ENCODE assay signal across 10 mouse cellular contexts in the genomic region with DNA sequence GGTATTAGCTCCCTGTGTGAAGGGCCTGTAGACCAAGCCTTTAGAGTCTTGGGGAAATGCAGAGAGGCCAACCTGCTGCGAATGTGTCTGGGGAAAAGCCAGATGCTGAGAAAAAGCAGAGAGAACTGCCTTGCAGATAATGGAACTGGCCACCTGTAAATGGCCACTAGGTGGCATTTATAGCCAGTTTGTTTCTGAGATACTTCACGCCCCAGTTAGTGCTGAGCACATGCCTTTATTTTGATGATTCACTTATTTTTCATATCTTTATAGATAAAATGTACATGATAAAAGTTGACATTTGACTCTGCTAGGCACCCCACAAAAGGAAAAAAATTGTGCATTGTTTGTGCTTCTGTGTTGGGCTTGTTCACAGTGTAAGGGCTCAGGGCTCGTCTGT. TPM values are rescaled to one million over a fixed set of nuclear protein-coding genes. Genes with fewer than 3 reads are reported as not detected.
DNase-seq lines count a peak whose midpoint lies in the region; ATAC-seq lines count a peak whose summit lies in the region.
"Had no signal": no experiment of that assay in that cellular context is flagged by ENCODE, and none has a peak within 500 bp of the region (broad histone marks: within the 10 kb centered on the region; RNA-seq: fewer than 3 reads in every experiment).

No protein-coding gene starts in this region.

- H3K4me3 ChIP-seq in hindbrain, embryonic 11.5 days (ENCODE audit: low read depth, low read length) = no peak overlapping the region
- no peak overlapping the region for H3K4me3 ChIP-seq in hindbrain, embryonic 16.5 days (ENCODE audit: low read length)
- H3K4me3 ChIP-seq: heart, embryonic 13.5 days; megakaryocyte, embryonic 14.5 days had no signal

- no peaks in the 10 kb centered on the region for H3K4me1 ChIP-seq in hindbrain, embryonic 11.5 days (replicated peaks; ENCODE audit: control insufficient read depth, insufficient read depth, low read length)
- no peaks in the 10 kb centered on the region for H3K4me1 ChIP-seq in hindbrain, embryonic 16.5 days (ENCODE audit: control insufficient read depth, insufficient read depth, low read depth, low read length)

- no peaks in the 10 kb centered on the region for H3K27me3 ChIP-seq in hindbrain, embryonic 11.5 days (ENCODE audit: control insufficient read depth, insufficient read depth, low read length)
- no peaks in the 10 kb centered on the region for H3K27me3 ChIP-seq in hindbrain, embryonic 16.5 days (replicated peaks; ENCODE audit: control insufficient read depth, insufficient read depth, low read length)
- no peaks in the 10 kb centered on the region for H3K27me3 ChIP-seq in splenic B cell, adult 2 months (ENCODE audit: control insufficient read depth, insufficient read depth, low read length, poor library complexity, severe bottlenecking)
- H3K27me3 ChIP-seq: heart, embryonic 13.5 days; megakaryocyte, embryonic 14.5 days had no signal

- DNase-seq in hindbrain, embryonic 11.5 days (ENCODE audit: low spot score) = peak; percentile 41
- DNase-seq in right cerebral cortex, adult 18-20 months = peak; percentile 15
- DNase-seq in right cerebral cortex, postnatal 36 days (ENCODE audit: low spot score in 2 of 2) = no peak
- DNase-seq in embryo, embryonic 9.5 days (ENCODE audit: extremely low spot score) = peak; percentile 20
- peak; percentile 49 for DNase-seq in splenic B cell, adult 2 months (ENCODE audit: low read depth, low spot score)
- DNase-seq in layer of hippocampus, postnatal 25 days (ENCODE audit: extremely low spot score in 1 of 2, low spot score in 1 of 2) = no peak

- H3K27ac ChIP-seq in hindbrain, embryonic 11.5 days (ENCODE audit: low read depth, low read length) = no peak overlapping the region
- no peak overlapping the region for H3K27ac ChIP-seq in hindbrain, embryonic 16.5 days (ENCODE audit: low read depth, low read length)
- H3K27ac ChIP-seq: heart, embryonic 13.5 days had no signal

- no peak overlapping the region for H3K4me2 ChIP-seq in hindbrain, embryonic 11.5 days (replicated peaks; ENCODE audit: low read depth, low read length)
- no peak overlapping the region for H3K4me2 ChIP-seq in hindbrain, embryonic 16.5 days (ENCODE audit: low read length)
- H3K4me2 ChIP-seq: heart, embryonic 13.5 days had no signal

- ATAC-seq in hindbrain, embryonic 11.5 days (ENCODE audit: low FRiP score) = no peak
- ATAC-seq in hindbrain, embryonic 16.5 days = no peak
- ATAC-seq in cerebellum, adult (ENCODE audit: insufficient number of reproducible peaks, low FRiP score, low TSS enrichment) = no peak; the same call in 1 of the 2 replicates

- no peak overlapping the region for H3K9ac ChIP-seq in hindbrain, embryonic 11.5 days (ENCODE audit: low read depth, low read length)
- no peak overlapping the region for H3K9ac ChIP-seq in hindbrain, embryonic 16.5 days (ENCODE audit: low read depth, low read length)
- H3K9ac ChIP-seq: heart, embryonic 13.5 days had no signal

- 78% methylated on average over 3 of the region's 3 CpGs for WGBS in hindbrain, embryonic 11.5 days
- 53% methylated on average over 3 of the region's 3 CpGs for WGBS in hindbrain, embryonic 16.5 days

- H3K9me3 ChIP-seq in hindbrain, embryonic 11.5 days (ENCODE audit: control insufficient read depth, low read length) = no peaks in the 10 kb centered on the region
- H3K9me3 ChIP-seq in hindbrain, embryonic 16.5 days (ENCODE audit: control insufficient read depth, low read length) = no peaks in the 10 kb centered on the region
- H3K9me3 ChIP-seq: heart, embryonic 13.5 days; megakaryocyte, embryonic 14.5 days had no signal

- 0 out of 2 replicates have a peak, but pooled peaks cover 2% of the 10 kb centered on the region for H3K36me3 ChIP-seq in hindbrain, embryonic 11.5 days (ENCODE audit: control insufficient read depth, insufficient read depth, low read length)
- H3K36me3 ChIP-seq in hindbrain, embryonic 16.5 days (ENCODE audit: control insufficient read depth, insufficient read depth, low read length) = peaks cover 42% of the 10 kb centered on the region
- H3K36me3 ChIP-seq in splenic B cell, adult 2 months (ENCODE audit: control insufficient read depth, insufficient read depth, low read length, poor library complexity, severe bottlenecking) = no peaks in the 10 kb centered on the region

RNA-seq across cellular contexts. Expression of gene Kif3a, which starts 17.7 kb away (rescaled TPM):
- 106 and 118 TPM in 2 replicates for polyA plus RNA-seq in hindbrain, embryonic 11.5 days (2014; fragmentation: Nextera tagmentation; extraction: Ambion mirVana)
- 306 and 352 TPM in 2 replicates for polyA plus RNA-seq in hindbrain, embryonic 16.5 days (2015; fragmentation: Nextera tagmentation; extraction: Ambion mirVana)
- total RNA-seq in layer of hippocampus, postnatal 25 days (2021) = 100 to 1,000 TPM; 120 to 131 TPM

RNA-seq across cellular contexts. Expression of gene Il4, which starts 33.6 kb away (rescaled TPM):
- 2.3 and 2.8 TPM in 2 replicates for polyA plus RNA-seq in hindbrain, embryonic 11.5 days (2014; fragmentation: Nextera tagmentation; extraction: Ambion mirVana)
- polyA plus RNA-seq in hindbrain, embryonic 16.5 days (2015; fragmentation: Nextera tagmentation; extraction: Ambion mirVana) = 3.9 and 4.5 TPM in 2 replicates
- total RNA-seq in layer of hippocampus, postnatal 25 days (2021) = not detected

RNA-seq across cellular contexts. Expression of gene Il13, which starts 49.7 kb away (rescaled TPM):
- not detected in 2 replicates for polyA plus RNA-seq in hindbrain, embryonic 11.5 days (2014; fragmentation: Nextera tagmentation; extraction: Ambion mirVana)
- polyA plus RNA-seq in hindbrain, embryonic 16.5 days (2015; fragmentation: Nextera tagmentation; extraction: Ambion mirVana) = not detected in 2 replicates
- not detected for total RNA-seq in layer of hippocampus, postnatal 25 days (2021)
- polyA plus RNA-seq: heart, embryonic 13.5 days had no signal

Comparison
In these comparisons a context has a peak if more than half of its experiments do, and no peak if none do; other contexts are left out.
1. DNase-seq: peak in hindbrain, embryonic 11.5 days (single experiment), right cerebral cortex, adult 18-20 months (single experiment), embryo, embryonic 9.5 days (single experiment) and splenic B cell, adult 2 months (single experiment); none in right cerebral cortex, postnatal 36 days (0 of 2) and layer of hippocampus, postnatal 25 days (0 of 2).